Mouse (Mus musculus) forebrain, embryonic 16.5 days (tissue): ENCODE data around the gene Olfr707. TPM values are rescaled to one million over a fixed set of nuclear protein-coding genes. Genes with fewer than 3 reads are reported as not detected.
"Not testable (repeated sequence)": the region's sequence is repeated elsewhere in the genome, so short reads cannot be mapped to it uniquely, and the experiment has no call there.

Experiments used
- ATAC-seq: fragments of 200-750 bp; cut with Nextera tagmentation; 2 replicates; pipeline ENCODE4 v1.8.0; 2017; ENCODE audit warnings: mild to moderate bottlenecking, moderate library complexity
- H3K27ac ChIP-seq: fragments of 300-500 bp; sonication (generic); 2 replicates; pipeline ENCODE4 v1.5.1; 2014; ENCODE audit warnings: low read length, control low read depth
- H3K27me3 ChIP-seq: fragments of 300-500 bp; sonication (generic); replicated peaks from 2 replicates; pipeline ENCODE4 v1.6.1; 2014; ENCODE audit warnings: low read length; ENCODE audit not compliant: control insufficient read depth, insufficient read depth
- H3K36me3 ChIP-seq: fragments of 300-500 bp; sonication (generic); 2 replicates; pipeline ENCODE4 v1.6.1; 2014; ENCODE audit not compliant: control insufficient read depth, insufficient read depth
- H3K4me1 ChIP-seq: fragments of 300-500 bp; sonication (generic); replicated peaks from 2 replicates; pipeline ENCODE4 v1.6.1; 2014; ENCODE audit warnings: low read length; ENCODE audit not compliant: control insufficient read depth, insufficient read depth
- H3K4me2 ChIP-seq: fragments of 300-500 bp; sonication (generic); 2 replicates; pipeline ENCODE4 v1.6.1; 2014; ENCODE audit warnings: mild to moderate bottlenecking, low read length, control low read depth
- H3K4me3 ChIP-seq: fragments of 300-500 bp; sonication (generic); replicated peaks from 2 replicates; pipeline ENCODE4 v1.5.1; 2014; ENCODE audit warnings: mild to moderate bottlenecking, low read length, control low read depth
- H3K9ac ChIP-seq: fragments of 300-500 bp; sonication (generic); replicated peaks from 2 replicates; pipeline ENCODE4 v1.6.1; 2014; ENCODE audit warnings: low read depth, low read length, control low read depth
- H3K9me3 ChIP-seq: fragments of 300-500 bp; sonication (generic); 2 replicates; pipeline ENCODE4 v1.6.1; 2016; ENCODE audit warnings: low read length; ENCODE audit not compliant: control insufficient read depth
- WGBS: fragments of 180-500 bp; shearing (Covaris S2); extraction: QIAGEN DNeasy Blood & Tissue Kit; methylation state at CpG from one replicate; pipeline ENCODE4 v1.1.7; 2014; 5-methylcytosine and 5-hydroxymethylcytosine counted together
- polyA plus RNA-seq: library from polyadenylated mRNA; unstranded; fragments of >200 nt; fragmentation: Nextera tagmentation; extraction: Ambion mirVana; gene quantifications from 2 replicates; pipeline ENCODE4 v1.2.1, GENCODE M21; 2015

Olfr707 gene
- not detected in 2 replicates for polyA plus RNA-seq

DNA sequence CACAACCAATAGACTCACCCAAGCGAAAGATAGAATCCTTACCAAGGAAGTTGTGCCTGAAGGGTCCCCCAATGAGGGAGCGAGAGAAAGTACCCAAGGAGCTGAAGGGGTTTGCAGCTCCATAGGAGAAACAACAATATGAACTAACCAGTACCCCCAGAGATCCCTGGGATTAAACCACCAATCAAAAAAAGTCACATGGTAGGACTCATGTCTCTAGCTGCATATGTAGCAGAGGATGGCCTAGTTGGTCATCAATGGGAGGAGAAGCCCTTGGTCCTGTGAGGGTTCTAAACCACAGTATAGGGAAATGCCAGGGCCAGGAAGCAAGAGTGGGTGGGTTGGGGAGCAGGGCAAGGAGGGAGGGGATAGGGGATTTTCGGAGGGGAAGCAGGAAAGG, at the start of gene Olfr707:
TSS of gene Olfr707 (minus strand) at position 101 of the 400 bp plus-strand sequence.
- not testable (repeated sequence) for ATAC-seq, H3K4me3 ChIP-seq, H3K27ac ChIP-seq, H3K9ac ChIP-seq, H3K36me3 ChIP-seq, H3K4me1 ChIP-seq, H3K27me3 ChIP-seq, H3K9me3 ChIP-seq, H3K4me2 ChIP-seq
- WGBS = 84% methylated on average over 3 of the region's 3 CpGs

DNA sequence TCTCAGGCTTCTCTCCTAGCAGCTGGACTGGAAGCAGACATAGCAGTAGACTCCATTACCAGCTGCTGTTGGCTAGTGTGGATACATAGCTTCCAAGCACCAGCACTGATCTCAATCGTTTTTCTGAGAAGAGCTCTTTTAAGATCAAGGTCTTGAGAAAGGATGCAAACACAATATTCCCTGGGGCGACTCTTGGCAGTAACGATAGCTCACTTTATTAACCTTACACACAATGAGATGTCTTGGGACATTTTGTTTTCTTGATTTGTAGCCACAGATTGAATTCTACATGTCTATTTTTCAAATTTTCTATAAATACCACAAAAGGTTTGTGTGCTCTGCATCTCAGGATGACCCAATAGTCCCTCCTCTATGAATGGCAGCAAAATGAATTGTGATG, 47.2 kb upstream of the Olfr707 start, which contains the start of gene Olfr710:
TSS of gene Olfr710 (minus strand) at position 101 of the 400 bp plus-strand sequence.
- no peaks in the 10 kb centered on the region for H3K36me3 ChIP-seq
- H3K27ac ChIP-seq = no peak within 1 kb of the TSS
- no peaks in the 10 kb centered on the region for H3K9me3 ChIP-seq
- no peak within 1 kb of the TSS for H3K4me2 ChIP-seq
- no peak for ATAC-seq
- H3K4me1 ChIP-seq = no peaks in the 10 kb centered on the region
- H3K4me3 ChIP-seq = no peak within 1 kb of the TSS
- WGBS = 83% methylated on average over 3 of the region's 3 CpGs
- no peak within 1 kb of the TSS for H3K9ac ChIP-seq
- no peaks in the 10 kb centered on the region for H3K27me3 ChIP-seq

DNA sequence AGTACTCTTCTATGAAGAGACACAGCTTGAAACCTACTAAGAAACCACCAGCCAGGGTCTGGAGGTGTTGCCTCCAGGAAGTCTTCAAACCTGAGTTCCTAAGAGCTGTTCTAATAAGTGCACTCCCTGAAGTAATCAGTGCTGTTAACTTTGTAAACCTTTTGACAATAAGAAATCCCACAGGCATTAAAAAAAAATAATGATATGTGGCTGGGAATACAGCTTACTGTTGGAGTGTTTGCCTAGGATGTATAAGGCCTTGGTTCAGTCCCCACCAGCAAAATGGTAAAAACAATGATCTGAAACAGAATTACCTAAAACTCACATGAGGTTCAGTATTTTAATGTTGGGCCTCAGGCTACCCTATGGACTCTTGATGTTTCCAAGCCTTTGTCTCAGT, 31.1 kb upstream of the Olfr707 start, which contains the start of gene Olfr709-ps1:
TSS of gene Olfr709-ps1 (minus strand) at position 101 of the 400 bp plus-strand sequence.
- H3K9me3 ChIP-seq = no peaks in the 10 kb centered on the region
- ATAC-seq = no peak
- no peaks in the 10 kb centered on the region for H3K27me3 ChIP-seq

DNA sequence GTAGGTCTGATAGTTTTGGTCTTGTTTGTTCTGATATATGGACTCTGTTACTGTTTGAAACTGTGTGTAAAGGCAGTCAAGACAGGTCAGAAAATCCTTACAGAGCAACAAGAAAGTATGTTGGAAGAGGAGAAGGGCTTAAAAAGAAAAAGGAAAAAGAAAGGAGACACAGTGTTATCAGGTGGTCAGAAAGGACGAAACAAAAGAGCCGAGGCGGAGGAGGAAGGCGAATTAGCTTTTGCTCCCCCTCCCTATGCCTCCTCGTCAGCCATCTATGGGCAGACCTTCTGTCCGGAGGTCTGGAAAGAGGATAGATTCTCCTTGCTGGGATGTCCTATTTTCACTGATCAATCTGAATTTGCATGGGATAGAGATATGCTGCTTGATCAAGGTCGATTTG, 19.9 kb upstream of the Olfr707 start:
- not testable (repeated sequence) for H3K9ac ChIP-seq, H3K4me1 ChIP-seq, H3K36me3 ChIP-seq, H3K27me3 ChIP-seq, H3K4me2 ChIP-seq, H3K4me3 ChIP-seq, H3K9me3 ChIP-seq, ATAC-seq, H3K27ac ChIP-seq
- 76% methylated on average over 2 of the region's 7 CpGs for WGBS

More for the DNA sequence above, 31.1 kb upstream of the Olfr707 start, which contains the start of gene Olfr709-ps1:
- Histone ChIP-seq H3K27ac (no peak within 1 kb of the TSS), H3K4me3 (no peak within 1 kb of the TSS), H3K9ac (no peak within 1 kb of the TSS), H3K4me1 (no peaks in the 10 kb centered on the region), H3K36me3 (no peaks in the 10 kb centered on the region), H3K4me2 (no peak within 1 kb of the TSS)

DNA sequence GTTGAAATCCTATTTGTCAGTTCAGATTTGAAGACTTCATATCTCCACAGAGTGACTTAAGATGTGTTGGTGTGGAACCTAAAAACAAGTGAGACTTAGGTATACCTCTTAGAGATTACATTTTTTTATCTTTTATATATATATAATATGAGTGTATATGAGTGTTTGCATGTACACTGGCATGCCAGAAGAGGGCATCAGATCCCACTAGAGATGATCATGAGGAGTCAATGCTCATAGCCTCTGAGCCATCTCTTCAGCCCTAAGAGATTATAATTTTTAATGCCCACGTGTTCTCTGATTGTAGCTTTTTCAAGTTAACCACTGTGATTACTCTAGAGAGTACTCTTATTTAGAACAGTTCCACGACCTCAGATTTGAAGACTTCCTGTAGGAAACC, 6.6 kb upstream of the Olfr707 start, which contains the start of gene Olfr1532-ps1:
TSS of gene Olfr1532-ps1 (plus strand) at position 326 of the 400 bp plus-strand sequence.
- H3K4me2 ChIP-seq = no peak within 1 kb of the TSS

DNA sequence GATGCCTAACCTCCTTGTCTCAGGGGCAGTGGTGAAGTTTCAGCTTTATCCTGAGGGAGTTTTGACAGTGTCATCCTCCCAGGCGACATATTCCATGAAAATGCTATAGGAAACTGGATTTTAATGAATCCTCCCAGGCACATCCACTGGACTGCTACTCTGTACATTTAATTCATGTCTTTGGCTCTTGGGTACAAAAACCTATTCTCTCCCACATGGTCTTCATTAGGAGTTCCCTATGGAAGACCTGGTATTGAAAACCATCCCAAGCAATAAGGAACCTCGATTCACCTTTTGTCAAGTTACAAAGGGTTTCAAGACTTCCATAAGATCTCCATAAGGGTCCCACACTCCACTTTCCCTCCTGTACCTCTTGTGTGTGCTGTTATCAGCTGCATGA, 13.0 kb downstream of the Olfr707 start, which contains the start of gene Olfr706:
TSS of gene Olfr706 (minus strand) at position 101 of the 400 bp plus-strand sequence.
- 84% methylated on average over 2 of the region's 2 CpGs for WGBS
- no peak for ATAC-seq

More for the DNA sequence above, 6.6 kb upstream of the Olfr707 start, which contains the start of gene Olfr1532-ps1:
- H3K4me1 ChIP-seq = no peaks in the 10 kb centered on the region
- H3K27me3 ChIP-seq = no peaks in the 10 kb centered on the region
- H3K36me3 ChIP-seq = no peaks in the 10 kb centered on the region
- no peak within 1 kb of the TSS for H3K9ac ChIP-seq
- no peak for ATAC-seq
- no peak within 1 kb of the TSS for H3K27ac ChIP-seq
- H3K9me3 ChIP-seq = no peaks in the 10 kb centered on the region
- H3K4me3 ChIP-seq = no peak within 1 kb of the TSS
- WGBS = 73% methylated on average over 2 of the region's 2 CpGs

DNA sequence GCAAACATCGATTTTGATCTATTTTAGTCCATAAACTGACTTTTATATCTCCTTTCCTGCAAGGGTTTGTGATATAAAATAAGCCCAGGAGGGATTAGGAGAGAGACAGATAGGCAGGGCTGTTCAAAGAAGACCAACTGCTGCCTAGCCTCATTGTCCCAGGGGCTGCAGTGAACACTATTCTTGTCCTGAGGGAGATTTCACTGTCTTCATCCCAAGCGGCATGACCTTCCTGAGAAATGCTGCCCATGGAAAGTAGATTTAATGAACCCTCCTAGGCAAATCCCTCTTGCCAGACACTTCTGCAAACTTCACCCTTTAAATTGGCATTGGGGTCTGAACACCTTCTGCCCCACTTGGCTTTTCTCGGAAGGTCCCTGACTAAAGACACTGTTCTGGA, 24.2 kb downstream of the Olfr707 start, which contains the start of gene Olfr705:
TSS of gene Olfr705 (minus strand) at position 101 of the 400 bp plus-strand sequence.
- Histone ChIP-seq H3K4me1 (no peaks in the 10 kb centered on the region), H3K9me3 (no peaks in the 10 kb centered on the region), H3K4me3 (no peak within 1 kb of the TSS), H3K27ac (no peak within 1 kb of the TSS), H3K9ac (no peak within 1 kb of the TSS), H3K4me2 (no peak within 1 kb of the TSS), H3K36me3 (no peaks in the 10 kb centered on the region), H3K27me3 (no peaks in the 10 kb centered on the region)
- ATAC-seq = no peak
- 80% methylated on average over 3 of the region's 3 CpGs for WGBS

More for the DNA sequence above, 13.0 kb downstream of the Olfr707 start, which contains the start of gene Olfr706:
- Histone ChIP-seq H3K27ac (no peak within 1 kb of the TSS), H3K9me3 (no peaks in the 10 kb centered on the region), H3K4me2 (no peak within 1 kb of the TSS), H3K4me1 (no peaks in the 10 kb centered on the region), H3K9ac (no peak within 1 kb of the TSS), H3K4me3 (no peak within 1 kb of the TSS), H3K27me3 (no peaks in the 10 kb centered on the region), H3K36me3 (no peaks in the 10 kb centered on the region)

DNA sequence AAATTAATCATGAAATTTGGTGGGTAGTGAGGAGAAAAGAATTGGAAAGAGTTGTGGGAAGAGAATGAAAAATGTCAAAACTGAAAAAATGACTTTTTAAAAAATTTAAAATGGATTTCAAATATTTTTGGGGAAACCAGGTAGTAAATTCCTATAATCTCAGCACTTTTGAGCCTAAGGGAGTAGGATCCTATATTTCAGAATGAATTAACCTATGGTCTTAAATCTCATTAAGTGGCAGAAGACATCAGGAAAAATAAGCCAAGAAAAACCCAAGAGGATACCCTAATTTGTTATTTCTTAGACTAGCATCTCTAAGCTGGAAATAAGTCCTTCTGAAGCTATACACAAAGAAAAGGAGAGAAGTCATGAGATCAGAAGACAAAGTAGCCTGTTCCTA, 38.2 kb downstream of the Olfr707 start, which contains the start of gene Olfr704:
TSS of gene Olfr704 (plus strand) at position 301 of the 400 bp plus-strand sequence.
- no peaks in the 10 kb centered on the region for H3K27me3 ChIP-seq
- no peaks in the 10 kb centered on the region; the same call in 1 of the 2 replicates for H3K9me3 ChIP-seq
- ATAC-seq = no peak
- H3K9ac ChIP-seq = no peak within 1 kb of the TSS
- no peaks in the 10 kb centered on the region for H3K36me3 ChIP-seq
- no peak within 1 kb of the TSS for H3K4me3 ChIP-seq
- no peak within 1 kb of the TSS for H3K4me2 ChIP-seq
- H3K4me1 ChIP-seq = no peaks in the 10 kb centered on the region
- no peak within 1 kb of the TSS for H3K27ac ChIP-seq

DNA sequence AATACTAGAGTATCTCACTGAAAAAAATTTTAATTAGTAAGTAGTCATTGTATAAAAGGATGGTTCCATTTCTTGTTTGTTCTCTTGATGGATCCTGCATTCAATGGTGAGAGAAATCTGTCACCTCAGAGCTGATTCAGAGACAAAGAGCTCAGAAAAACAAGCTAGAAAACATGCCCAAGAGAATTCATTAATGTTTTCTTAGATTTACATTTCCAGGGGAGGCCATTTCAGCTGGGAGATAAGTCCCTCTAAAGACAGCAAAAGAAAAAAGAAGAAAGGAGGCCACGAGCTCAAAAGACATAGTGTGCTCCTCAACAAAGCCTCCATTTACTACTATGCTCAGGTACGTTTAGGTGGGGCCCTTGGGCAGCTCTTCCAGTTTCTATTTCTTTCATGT, 58.0 kb downstream of the Olfr707 start, which contains the start of gene Olfr703:
TSS of gene Olfr703 (plus strand) at position 301 of the 400 bp plus-strand sequence.
- H3K27ac ChIP-seq = no peak within 1 kb of the TSS
- H3K4me3 ChIP-seq = no peak within 1 kb of the TSS
- no peak for ATAC-seq
- no peak within 1 kb of the TSS for H3K9ac ChIP-seq
- H3K9me3 ChIP-seq = no peaks in the 10 kb centered on the region
- no peaks in the 10 kb centered on the region for H3K27me3 ChIP-seq
- 45% methylated on average over 2 of the region's 2 CpGs for WGBS
- no peaks in the 10 kb centered on the region for H3K4me1 ChIP-seq
- H3K4me2 ChIP-seq = no peak within 1 kb of the TSS
- no peaks in the 10 kb centered on the region for H3K36me3 ChIP-seq
